Mouse (Mus musculus): Measurements from ENCODE around the gene Elmod3.
"Not testable (repeated sequence)": the region's sequence is repeated elsewhere in the genome, so short reads cannot be mapped to it uniquely, and the experiment has no call there.

The Elmod3 gene

GRCm38 (mm10) chr6:72534035-72534809, 64.0 kb downstream of the Elmod3 start:
- DNase-seq (ENCODE audit: low spot score), result peak; percentile 87

GRCm38 (mm10) chr6:72533555-72533954, 64.7 kb downstream of the Elmod3 start:
- DNase-seq (ENCODE audit: low spot score), result not testable (repeated sequence)

- no peak for DNase-seq (ENCODE audit: low spot score)
Observed at GRCm38 (mm10) chr6:72532580-72532979, 65.6 kb downstream of the Elmod3 start.

DNA sequence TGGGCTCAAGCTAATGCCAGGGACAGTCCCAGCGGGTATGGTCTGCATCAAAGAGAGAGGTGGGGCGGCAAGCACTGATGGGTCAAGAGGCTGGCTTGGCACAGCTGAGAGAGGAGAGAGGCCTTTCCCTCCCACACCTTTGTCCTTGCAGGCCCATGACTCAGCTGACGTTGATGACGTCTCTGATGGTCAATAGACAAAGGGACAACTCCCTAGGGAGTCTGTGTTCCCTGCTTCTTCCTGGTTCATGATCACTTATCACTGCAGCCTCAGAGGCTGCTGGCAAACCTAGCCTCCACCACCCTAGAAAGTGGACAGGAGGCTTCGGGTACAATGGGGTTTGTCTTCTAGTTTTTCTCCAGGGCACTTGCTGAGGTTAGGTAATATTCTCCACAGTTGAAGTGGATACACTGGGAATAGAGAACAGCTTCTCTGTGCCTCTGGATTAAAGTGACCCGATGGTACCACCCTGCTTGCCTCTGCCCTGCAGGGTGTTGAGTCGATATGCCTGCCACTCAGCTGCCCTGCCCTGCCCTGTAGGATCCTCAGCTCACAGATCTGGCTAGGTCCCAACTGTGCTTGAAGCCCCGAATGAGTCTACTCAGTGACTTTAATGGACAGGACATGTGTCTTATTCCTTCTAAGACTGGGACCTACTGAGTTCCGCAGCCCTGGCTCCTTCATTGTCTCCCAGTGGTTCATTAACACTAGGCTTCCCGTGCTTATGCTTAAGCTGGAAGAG, 69.6 kb downstream of the Elmod3 start:
- DNase-seq (ENCODE audit: low spot score), result no peak

DNA sequence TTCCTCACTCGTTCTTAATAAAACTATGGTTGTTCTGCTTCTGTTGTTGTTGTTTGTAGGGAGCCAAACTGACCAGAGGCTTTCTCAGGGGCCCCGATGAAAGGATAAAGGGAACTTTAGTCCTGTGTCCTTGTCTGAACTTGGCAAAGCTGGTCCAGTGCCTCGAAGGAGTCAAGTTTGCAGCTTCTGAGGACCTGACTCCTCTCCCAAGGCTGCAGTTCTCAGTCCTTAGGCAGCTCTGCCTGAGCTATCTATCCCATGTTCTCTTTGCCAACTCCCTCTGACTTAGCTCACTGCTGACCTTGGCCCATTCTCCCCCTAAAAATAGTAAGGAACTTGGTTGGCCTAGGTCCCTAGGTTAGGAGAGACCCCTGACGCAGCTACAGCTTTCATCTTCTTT, 71.1 kb downstream of the Elmod3 start:
- no peak for DNase-seq (ENCODE audit: low spot score)

DNA sequence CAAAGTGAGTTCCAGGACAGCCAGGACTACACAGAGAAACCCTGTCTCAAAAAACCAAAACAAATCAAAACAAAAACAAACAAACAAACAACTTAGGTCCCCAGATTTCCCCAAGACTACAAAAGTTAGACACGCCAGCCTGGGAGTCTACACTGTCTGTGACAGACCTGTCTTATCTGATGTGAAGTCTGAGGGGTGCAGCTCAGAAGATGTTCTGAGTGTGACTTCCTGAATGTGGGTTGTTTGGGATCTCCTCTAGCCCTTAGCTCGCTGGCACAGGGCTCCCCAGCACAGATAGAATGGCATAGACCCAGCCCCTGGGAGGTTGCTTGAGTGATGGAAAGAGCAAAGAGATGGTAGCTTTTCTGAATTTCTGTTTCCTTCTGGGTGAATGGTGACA, 74.1 kb downstream of the Elmod3 start:
- no peak for DNase-seq (ENCODE audit: low spot score)

DNA sequence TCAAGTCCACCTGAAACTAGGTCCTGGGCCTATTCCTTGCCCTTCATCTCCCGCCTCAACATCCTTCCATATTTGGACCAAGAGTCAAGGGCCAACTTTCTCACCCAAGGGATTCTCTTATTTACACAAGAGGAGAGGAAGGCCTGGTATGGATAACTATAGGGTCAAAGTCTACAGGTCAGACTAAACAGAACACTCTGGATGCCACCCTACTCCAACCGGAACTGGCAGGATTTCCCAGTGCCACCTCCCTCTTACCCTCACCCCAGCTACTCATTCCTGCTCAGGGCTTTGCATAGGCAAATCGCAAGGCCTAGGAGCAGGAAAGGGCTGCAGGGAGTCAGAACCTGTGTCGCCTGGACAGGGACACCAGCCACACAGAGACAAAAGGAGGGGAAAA, 75.0 kb downstream of the Elmod3 start:
- DNase-seq (ENCODE audit: low spot score), result no peak

- no peak for DNase-seq (ENCODE audit: low spot score)
Observed at GRCm38 (mm10) chr6:72522288-72522687, 75.9 kb downstream of the Elmod3 start.

- no peak for DNase-seq (ENCODE audit: low spot score)
Observed at GRCm38 (mm10) chr6:72521607-72522006, 76.6 kb downstream of the Elmod3 start, which contains the start of gene Sh2d6. Sh2d6 (minus strand) TSS chr6:72521707.

- DNase-seq (ENCODE audit: low spot score), result no peak
Observed at GRCm38 (mm10) chr6:72520904-72521303, 77.3 kb downstream of the Elmod3 start.

DNA sequence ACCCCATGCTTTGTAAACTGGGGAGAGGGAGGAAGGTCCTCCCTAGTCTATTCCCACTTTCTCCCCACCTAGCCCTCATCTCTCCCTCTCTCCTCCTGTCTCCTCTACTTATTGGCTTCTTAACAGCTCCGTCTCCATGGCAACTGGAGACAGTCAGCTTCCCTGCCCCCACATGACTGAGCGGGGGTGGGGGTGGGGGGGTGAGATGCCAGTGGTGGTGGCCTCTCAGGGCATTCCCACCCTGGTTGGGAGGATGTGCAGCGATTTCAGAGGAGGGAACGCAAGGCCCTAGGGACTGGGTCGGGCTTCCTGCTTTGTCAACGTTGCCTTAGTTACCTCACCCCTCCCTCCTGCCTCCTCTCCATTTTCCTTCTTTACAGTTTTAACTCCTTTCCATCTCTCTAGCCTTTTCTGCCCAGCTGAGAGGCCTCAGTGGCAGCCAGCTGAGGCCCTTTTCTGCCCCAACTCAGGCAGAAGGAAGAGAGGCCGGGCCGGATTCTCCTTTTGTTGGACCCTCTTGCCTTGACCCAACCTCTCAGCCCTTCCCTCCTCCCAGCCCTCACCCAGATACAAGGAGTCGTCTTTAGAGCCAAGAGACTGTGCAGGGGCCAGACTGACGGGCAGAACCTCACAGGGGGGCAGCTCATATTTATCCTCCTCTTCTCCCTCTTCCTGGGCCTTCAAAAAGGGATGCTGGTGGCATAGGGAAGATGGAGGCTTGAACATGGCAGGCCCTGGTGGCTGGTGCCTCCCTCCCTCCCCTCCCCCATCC, 78.1 kb downstream of the Elmod3 start:
- DNase-seq (ENCODE audit: low spot score), result peak; percentile 78

GRCm38 (mm10) chr6:72519303-72519702, 78.9 kb downstream of the Elmod3 start:
- no peak for DNase-seq (ENCODE audit: low spot score)

GRCm38 (mm10) chr6:72518842-72519241, 79.4 kb downstream of the Elmod3 start:
- DNase-seq (ENCODE audit: low spot score), result no peak

Data from embryo, embryonic 10 days (tissue).